Mouse (Mus musculus): ENCODE measurements around the gene Tanc1.

Gene Tanc1

DNA sequence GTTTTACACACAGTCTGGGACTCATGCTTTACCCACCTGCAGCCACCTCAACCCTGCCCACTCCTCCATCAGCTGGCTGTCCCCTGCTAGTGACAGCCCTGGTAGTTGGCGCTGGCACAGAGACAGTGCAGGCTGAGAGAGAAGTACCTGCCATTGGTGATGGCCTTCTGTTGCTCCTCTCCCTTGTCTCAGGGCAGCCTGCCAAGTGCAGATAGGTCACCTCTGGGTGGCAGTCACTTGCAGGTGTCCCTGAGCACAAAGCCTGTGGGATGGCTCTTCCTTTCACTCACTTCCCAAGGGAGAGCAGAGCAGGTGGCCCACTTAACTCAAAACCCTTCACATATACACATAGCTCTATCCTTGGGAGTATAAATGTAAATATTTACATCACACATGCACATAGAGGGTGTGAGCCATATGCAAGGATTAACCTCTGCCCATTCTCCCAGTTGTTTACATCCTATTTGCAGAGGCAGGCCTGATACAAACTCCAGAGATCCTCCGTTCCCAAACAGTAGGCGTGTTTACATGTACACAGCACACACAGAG is 106.0 kb downstream of the Tanc1 start:
- DNase-seq (ENCODE audit: low spot score), result peak; percentile 39

DNA sequence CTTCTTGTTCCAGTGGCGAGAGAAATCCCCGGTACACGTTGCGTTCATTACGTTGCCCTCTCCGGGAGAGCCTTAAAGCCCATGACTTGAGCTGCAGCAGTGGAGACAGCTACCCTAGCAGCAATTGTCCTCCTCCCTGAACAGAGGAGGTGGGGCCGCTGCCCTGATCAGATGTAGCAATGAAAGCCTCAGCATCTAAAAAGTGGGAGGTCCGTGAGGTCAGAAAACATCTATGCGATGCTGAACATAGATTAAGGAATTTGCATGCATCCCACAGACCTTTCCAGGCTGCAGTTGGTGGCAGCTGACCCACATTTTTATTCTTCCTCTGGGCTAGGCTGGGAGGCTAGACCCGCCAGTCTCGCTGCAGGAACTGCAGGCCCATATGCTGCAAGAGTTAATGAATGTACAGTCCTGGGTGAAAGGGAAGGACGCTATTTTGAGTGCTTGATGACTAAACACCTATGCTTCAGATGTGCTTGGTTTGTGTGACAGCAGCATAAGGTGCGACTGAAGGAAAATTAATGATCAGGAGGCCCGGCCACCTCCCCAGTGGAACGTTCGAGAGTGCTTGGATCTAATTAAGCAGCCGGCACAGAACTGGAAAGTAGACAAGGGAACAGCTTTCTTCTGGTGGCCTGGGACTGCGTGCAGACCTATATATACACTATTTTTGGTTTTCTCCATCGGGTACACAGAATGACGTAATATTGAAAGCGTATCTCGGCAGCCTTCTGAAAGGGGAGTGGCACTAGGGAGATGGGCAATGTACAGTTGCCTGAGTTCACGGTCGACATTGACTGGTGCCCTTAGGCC is 107.0 kb downstream of the Tanc1 start:
- no peak for DNase-seq (ENCODE audit: low spot score)

DNA sequence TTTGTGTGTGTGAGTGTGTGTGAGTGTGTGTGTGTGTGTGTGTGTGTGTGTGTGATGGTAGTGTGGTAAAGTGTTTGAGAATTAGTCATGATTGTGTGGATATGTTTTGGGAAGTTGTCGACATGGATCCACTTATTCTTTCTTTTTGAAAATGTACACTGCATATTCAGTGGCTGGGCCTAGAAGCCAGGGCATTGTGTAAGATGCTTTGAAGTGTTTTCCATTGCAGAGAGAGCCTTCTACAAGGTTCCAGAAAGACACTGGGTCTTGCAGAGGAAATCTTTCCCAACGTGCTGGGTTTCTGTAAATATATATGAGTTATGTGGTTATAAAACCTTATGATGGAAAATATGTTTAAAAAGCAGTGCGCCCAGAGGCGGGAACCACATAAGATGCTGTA is 108.0 kb downstream of the Tanc1 start:
- no peak for DNase-seq (ENCODE audit: low spot score)

DNA sequence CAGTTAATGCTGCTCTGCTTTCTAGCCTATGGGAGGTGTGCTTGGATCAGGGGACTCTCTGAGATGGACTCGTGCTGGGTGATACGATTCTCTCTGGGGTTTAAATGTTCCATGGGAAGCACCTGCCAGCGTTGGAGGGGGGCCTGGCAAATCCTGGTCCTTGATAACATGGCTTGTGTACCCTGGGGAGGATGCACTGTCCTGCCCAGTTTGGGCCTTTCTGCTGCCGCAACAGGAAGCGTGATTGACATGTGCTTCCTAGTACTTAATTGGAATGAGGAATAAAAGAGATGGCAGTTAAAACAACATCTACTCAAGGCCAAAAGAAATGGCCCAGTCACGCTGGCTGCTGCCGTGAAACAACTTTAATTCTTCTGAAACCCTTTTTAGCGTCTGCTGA is 109.3 kb downstream of the Tanc1 start:
- no peak for DNase-seq (ENCODE audit: low spot score)

DNA sequence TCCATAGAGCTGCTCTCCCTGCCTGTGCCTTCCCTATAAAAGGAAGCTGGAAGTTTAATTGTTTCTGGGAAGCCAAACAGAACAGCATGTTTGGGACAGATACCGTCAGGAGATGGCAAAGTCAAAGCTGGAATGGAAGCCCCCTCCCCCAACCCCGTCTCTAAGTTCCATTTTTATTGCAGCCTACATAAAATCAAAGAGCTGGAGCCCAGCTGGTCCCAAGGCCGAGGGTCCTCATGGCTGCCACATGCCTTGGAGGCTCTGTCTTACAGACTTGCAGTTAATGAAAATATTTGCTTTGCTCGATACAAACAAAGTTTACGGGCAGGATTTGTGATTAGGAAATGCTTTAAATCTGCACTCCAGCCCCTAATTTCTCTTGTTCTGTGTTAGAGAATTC is 109.9 kb downstream of the Tanc1 start:
- no peak for DNase-seq (ENCODE audit: low spot score)

DNA sequence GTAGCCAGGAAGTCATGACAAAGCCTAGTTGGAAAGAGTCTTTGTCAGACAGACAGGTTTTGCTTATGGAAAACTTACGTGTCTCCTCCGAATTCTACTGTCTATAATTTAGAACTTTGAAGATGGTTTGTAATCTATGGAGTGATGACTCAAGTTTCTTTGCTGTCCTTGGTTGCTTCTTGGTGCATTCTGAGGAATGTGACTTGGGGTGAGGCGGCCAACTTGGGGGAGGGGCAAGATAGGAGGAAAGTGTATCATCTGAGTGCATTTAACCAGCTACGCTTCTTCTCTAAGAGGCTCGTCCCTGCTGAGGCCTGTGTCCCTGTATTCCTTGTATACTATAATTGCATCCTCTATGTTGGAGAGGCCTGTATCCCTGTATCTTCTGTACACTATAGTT is 111.5 kb downstream of the Tanc1 start:
- no peak for DNase-seq (ENCODE audit: low spot score)

DNA sequence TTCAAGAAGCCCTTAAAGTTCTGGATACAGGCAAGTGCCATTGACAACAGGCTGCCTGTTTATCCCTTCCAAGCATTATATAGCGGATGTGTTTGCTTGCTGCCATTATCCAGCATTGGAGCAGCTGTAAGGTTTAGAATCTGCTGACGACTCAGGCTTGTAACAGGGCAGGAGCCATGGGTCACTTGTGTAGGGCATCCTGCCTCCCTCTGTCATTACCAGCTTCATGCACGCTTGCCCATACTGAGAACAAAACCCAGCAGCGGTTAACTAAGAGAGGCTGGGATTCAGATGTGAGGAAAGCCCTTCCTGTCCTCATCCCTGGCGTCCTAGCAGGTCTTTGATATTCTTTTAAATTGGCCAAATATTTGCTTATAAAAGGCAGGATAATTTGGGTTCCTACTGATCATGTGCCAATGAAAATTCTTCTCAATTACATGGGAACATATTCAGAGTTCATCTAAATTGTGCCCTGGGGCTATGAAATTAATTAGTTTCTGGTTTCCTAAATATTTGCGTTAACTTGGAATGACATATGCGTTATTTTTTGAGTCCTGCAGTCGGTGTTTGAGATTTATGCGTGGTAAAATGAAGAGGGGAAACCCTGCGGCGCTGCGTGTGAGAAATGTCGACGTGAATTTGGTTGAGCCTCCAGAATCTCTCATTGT is 113.8 kb downstream of the Tanc1 start:
- DNase-seq (ENCODE audit: low spot score), result no peak

DNA sequence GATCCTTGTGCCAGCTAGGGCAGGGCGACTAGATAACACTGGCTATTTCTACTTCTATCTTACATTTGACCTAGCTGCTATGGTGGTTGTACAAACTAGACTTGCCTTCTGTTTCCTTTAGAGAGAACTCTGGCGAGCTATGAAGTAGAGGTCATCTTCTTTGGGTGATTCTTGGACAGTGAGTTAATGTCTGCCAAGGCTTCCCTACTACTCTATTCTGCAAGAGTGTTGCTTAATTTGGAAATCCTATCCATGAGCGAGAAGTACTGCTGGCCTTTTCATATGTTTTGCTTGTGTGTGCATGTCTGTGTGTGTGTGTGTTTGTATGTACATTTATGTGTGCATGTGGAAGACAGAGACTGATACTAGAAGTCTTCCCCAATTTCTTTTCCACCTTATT is 120.0 kb downstream of the Tanc1 start:
- no peak for DNase-seq (ENCODE audit: low spot score)

DNA sequence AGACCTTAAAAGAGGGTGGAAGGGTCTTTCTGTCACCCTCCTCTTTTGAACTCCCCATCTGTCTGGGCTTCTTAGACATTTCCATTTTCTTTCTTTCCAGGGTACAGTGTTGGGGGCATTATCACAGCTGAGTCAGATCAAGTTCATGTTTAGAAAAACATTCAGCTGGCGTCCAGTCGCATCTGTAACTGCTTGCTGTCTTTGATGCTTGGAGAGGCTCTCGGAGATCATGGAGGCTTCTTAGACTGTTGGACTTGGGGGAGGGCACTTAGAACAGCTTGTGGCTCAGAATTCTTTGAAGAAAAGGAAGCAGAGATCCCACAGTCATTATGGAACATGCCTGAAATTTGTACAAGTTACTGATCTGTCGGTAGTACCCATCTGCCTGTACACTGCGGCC is 121.6 kb downstream of the Tanc1 start:
- no peak for DNase-seq (ENCODE audit: low spot score)

DNA sequence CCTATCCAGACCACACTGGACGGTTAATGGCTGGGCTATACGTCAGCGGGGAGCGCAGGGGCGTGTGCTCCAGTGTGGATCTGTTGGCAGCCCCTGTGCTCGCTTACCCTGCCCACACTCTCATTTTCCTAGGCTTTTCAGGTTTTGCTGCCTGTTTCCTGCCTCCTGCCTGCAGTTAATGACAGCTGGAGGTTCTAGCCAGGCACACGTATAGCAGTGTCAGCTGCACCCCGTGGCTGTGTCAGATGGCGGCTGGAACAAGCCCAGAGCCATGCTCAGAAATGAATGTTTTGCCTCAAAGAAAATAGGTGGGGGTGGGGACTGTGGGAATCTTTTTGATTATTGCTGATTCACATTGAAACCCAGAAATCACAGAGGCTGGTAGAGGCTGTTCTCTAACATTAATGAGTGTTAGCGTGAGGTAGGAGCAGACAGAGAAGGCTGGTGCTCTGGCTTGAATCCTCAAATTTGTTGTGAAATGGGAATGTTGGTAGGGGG is 124.6 kb downstream of the Tanc1 start:
- DNase-seq (ENCODE audit: low spot score), result no peak

DNA sequence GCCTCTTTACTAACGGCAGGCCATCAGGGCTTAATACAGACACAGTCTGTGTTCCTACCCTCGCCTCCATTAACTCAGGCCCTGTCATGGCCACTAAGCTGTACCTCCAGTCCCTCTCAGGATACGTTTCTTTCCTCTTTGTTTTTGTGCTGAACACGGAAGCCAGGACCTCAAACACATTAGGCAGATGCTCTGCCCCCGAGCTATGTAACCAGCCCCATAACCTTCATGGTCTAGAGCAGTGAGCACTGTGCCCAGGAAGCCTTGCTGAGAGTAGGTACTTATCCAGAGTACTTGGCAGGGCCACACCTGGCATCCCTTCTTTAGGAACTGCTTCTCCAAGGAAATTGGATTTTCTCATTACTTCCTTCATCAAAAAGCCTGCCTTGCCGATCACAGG is 125.5 kb downstream of the Tanc1 start:
- no peak for DNase-seq (ENCODE audit: low spot score)

DNA sequence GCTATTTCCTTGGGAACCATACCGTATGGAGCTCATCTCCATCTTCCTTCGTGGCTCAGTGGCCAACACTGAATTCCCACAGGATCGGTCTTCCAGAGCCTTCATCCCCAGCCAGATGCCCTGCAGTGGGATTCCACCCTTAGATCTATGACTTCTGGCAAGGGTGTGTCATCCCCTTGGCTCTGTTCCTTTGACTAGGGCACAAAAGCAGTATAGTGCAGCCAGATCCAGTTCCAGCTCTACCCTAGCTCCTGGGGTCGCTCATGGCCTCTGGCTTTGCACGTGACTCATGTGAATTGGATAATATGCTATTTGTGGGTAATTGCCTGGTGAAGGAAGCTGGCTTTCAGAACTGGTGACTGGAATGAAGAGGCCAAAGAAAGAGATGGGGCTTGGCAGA is 126.5 kb downstream of the Tanc1 start:
- no peak for DNase-seq (ENCODE audit: low spot score)

DNA sequence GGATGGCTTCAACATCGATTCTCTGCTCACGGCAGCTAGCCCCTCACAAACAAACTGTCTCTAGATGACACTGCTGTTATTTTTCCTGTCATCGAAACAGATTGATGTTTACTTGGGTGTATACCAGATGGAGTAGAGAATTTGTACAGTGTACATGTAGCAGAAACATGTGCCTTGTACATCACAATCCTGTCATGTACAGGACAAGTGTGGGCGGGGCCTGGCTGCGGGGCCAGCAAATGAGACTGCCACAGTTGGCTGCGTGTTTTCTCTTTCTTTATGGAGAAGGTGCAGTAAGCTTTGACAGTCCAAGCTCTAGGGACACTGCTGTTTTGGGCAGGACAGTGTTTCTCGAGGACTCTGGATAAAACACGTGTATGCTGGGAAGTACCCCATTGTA is 127.2 kb downstream of the Tanc1 start:
- DNase-seq (ENCODE audit: low spot score), result no peak

DNA sequence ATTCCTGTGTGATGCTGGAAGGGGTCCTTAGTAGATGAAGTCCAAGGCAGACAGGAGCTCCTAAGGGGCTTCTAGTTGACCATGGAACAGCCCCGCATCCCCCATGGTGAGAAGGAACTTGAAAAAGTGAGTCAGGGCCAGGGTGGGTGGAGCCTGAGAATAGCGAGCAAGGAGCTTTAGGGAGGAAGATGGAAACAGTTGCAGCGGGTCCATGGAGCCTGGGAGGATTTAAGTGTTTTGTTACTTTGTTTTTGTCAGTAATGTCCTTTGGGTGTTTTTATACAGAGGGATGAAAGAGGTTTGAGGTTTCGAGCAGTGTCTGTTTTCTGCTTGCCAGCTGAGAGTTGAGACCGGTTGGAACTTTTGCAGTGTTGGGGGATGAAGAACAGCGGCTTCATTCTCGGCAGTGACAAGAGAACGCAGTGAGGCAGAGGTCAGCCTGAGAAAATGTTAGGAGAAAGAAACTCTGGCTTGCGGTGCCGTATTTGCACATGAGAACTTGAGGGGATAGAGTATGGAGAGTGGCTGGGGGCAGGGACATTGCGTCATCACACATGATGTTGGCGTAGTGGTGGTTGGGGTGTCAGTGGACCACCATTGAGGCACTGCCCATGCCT is 130.8 kb downstream of the Tanc1 start:
- DNase-seq (ENCODE audit: low spot score), result no peak

DNA sequence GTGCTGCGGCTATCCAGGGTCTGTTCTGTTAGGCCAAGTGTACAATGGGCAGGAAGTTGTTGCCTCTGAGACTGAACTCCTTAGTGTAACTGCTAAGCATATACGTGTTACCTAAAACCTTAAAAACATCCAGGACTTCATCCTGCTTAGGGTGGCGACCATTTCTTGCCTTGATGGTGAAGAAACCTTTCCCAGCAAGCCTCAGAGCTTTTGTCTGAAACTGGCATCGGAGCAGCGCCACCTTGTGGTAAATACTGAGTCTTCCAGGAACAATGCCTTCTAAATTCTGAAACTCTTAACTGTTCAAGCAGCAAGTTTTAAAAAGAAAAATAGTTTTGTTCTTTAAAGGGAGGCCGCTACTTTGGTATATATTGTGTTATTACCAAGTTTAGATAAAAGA is 133.6 kb downstream of the Tanc1 start:
- peak; percentile 48 for DNase-seq (ENCODE audit: low spot score)

DNA sequence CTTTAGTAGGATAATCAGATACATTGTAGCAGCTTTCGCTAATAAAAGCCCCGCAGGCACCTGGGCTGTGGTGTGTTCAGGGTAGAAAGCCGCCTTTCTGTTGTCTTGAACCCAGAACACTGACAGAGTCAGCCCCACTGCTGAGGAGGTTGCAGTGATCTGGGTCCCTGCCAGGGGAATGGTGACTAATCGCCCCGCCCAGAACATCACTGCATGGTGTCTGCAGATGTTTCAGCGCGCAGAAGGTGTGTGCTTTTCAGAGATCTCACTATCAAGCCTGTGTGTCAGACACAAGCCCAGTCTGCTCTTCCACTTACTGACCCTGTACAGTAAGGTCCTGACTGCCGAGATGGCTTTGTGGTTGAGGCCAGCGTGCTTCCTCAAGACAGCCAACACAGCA is 134.2 kb downstream of the Tanc1 start:
- DNase-seq (ENCODE audit: low spot score), result no peak

DNA sequence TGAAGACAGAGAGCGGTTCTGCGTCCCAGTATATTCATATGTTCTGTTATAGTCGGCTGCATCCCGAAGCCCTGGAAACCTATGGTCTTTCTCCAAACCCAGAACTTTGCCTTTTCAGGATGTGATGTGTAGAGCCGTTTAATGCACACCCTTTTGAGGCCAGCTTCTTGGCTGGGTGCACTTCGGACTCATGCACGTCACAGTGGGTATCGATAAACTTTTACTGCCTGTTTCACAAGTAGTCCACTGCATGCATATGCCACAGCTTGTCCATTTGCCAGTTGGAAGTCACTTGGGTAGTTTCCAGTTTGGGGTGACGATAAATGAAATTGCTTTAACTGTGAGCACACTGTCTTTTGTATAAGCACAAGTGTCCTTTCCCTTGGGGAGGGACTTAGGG is 135.9 kb downstream of the Tanc1 start:
- no peak for DNase-seq (ENCODE audit: low spot score)

DNA sequence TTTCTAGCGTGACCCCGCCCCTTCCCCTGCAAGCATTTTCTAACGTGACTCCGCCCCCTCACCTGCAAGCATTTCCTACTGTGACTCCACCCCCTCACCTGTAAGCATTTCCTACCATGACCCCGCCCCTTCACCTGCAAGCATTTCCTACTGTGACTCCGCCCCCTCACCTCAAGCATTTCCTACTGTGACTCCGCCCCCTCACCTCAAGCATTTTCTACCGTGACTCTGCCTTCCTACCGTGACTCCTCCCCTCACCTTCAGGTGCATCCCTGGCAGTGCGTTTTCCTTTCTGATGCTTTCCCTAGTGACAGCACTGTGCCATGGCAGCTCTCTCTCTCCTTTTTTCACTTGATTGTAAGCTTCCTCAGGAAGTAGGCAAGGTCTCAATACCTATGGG is 137.5 kb downstream of the Tanc1 start:
- DNase-seq (ENCODE audit: low spot score), result peak; percentile 23

DNA sequence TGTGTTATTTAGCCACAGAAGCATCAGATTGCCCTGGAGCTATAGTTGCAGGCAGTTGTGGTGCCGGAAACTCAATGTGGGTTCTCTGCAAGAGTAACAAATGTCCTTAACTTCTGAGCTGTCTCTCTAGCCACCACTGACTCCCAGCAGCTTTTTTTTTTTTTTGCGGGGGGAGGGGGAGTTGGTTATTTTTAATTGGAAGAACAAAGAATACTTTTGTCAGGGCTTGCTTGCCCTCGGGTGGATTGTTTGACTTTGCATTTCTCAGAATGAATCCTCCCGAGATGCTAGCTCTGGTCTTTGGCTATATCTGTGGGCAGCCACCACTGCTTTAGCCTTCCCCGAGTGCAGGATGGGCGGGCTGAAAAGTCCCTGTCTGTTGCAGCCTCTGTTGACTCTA is 139.3 kb downstream of the Tanc1 start:
- no peak for DNase-seq (ENCODE audit: low spot score)

DNA sequence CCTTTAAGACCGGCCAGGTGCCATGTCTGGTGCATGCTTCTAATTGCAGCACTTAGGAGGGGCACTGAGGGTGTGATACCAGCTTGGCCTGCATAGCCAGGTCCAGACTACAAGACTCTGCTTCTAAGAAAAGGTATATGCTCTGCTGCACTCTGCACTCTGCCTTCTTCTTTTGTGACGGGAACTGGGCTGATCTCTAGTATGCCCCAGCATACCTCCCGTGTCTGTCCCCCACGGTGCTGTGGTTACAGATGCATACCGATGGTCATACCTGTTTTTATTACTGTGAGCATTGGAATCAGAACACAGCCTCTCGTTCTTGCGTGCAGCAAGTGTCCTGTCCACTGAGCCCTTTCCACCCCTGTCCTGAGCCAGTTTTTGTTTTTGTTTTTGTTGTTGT is 140.3 kb downstream of the Tanc1 start:
- no peak for DNase-seq (ENCODE audit: low spot score)

DNA sequence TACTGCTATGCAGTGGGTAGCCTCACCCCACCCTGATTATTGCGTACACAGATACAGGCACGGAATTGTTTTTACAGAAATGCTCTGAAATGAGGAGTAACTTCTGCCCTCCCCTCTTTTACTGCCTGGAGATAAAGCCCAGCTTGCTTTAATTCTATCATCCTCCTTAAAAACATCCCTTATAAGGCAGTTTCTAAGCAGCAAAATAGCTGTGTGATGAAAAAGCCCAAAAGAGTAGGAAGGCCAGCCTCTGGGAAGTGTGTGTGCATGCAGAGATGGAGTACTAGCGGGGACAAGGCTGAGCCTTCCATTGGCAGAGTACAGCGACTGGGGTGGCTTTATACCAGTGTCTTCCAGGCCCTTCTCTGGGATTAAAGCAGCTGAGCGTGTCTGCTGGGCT is 140.9 kb downstream of the Tanc1 start:
- DNase-seq (ENCODE audit: low spot score), result no peak

DNA sequence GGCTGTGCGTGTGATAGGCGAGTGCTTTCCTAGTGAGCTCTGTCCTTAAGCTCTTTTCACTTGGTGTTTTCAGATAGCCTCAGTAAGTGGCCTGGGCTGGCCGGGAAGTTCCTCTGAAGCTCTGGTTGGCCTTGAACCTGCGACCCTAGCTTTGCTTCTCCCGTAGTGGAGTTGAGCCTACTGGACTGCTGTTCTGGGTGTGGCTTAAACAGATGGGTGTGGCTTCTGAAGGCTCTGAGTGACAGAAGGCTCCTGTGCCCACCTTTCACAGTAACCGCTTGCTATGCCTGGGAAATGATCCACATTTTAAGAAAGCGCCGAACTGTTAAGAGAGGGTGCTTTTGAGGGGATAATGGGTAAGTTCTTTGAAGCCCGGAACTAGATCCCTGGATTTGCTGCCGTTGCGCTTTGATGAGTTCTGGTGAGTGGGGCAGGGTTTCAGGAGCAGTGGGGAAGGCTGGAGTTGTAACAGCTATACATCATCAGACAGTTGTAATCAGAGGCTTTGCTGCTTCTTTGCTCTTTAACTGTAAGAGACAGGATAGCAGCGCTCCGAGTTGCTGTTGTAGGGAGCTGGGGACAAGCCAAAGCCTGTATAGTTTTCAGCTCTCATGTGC is 144.4 kb downstream of the Tanc1 start:
- DNase-seq (ENCODE audit: low spot score), result no peak

DNA sequence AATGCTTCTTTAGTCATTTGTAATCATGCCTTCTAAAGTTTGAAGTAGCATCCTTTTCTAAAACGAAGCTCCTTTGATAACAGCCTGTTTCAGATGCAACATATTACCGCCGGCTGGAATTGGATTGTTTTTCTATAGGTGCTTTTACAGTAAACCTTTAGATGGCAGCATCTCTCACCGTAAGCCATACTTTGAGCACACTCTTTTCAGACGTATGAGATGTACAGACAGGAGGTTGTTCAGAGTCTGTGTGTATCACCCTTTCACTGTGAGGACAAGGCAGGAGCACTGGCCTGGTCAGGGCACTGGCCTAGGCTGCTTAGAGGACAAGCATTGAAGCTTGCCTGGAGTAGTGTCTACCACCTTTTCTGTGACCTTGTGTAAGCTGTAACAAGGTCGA is 145.2 kb downstream of the Tanc1 start:
- DNase-seq (ENCODE audit: low spot score), result no peak
